Mouse (Mus musculus): ENCODE data around the gene Tapbp. TPM values are rescaled to one million over a fixed set of nuclear protein-coding genes. Genes with fewer than 3 reads are reported as not detected.
"Not testable (repeated sequence)": the region's sequence is repeated elsewhere in the genome, so short reads cannot be mapped to it uniquely, and the experiment has no call there.

Gene Tapbp
- polyA plus RNA-seq, 1 experiment, result 50.6 TPM

DNA sequence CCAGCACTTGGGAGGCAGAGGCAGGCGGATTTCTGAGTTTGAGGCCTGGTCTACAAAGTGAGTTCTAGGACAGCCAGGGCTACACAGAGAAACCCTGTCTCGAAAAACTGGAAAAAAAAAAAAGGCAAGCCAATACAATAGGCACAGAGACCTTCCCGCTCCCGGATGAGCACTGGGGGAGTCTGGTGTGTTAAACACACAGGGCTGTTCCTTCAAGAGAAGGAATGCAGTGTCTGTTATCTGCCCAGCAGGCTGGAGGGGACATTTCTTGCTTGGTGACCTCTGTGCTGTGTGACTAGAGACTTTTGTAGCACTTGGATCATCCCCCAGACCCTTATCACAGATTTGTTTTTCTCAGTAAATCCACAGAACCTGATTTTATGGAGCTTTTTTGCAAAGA is 14.0 kb upstream of the Tapbp start:
- TF ChIP-seq POLR2A (IDR thresholded peaks at IDR 0.05; ENCODE audit: insufficient read length, low read depth) (no peak), TCF3 (IDR thresholded peaks at IDR 0.05; ENCODE audit: insufficient read length, low read depth) (no peak), TCF12 (IDR thresholded peaks at IDR 0.05; ENCODE audit: insufficient read depth, poor library complexity, severe bottlenecking) (no peak), MYOG (IDR thresholded peaks at IDR 0.05; ENCODE audit: control insufficient read depth in 1 of 3, insufficient read depth in 1 of 3, insufficient read length in 2 of 3, low read depth in 2 of 3) (no peak), MYOD1 (IDR thresholded peaks at IDR 0.05; ENCODE audit: control insufficient read depth in 1 of 3, insufficient read length in 2 of 3, low read depth in 2 of 3) (no peak), REST (IDR thresholded peaks at IDR 0.05; ENCODE audit: insufficient read depth, insufficient read length) (no peak), MAX (IDR thresholded peaks at IDR 0.05; ENCODE audit: low read depth) (no peak), CEBPB (IDR thresholded peaks at IDR 0.05; ENCODE audit: insufficient read depth, poor library complexity, severe bottlenecking) (no peak)
- no peak overlapping the region for H3K4me3 ChIP-seq
- H3K79me2 ChIP-seq (ENCODE audit: control insufficient read depth, insufficient read depth), result no peaks in the 10 kb centered on the region
- H3K4me2 ChIP-seq (ENCODE audit: low read depth), result no peak overlapping the region
- no peaks in the 10 kb centered on the region for H3K36me3 ChIP-seq (ENCODE audit: control insufficient read depth, insufficient read depth)
- no peaks in the 10 kb centered on the region for H3K27me3 ChIP-seq (ENCODE audit: control insufficient read depth, insufficient read depth, insufficient read length)
- no peak overlapping the region for H3ac ChIP-seq (ENCODE audit: control insufficient read depth, insufficient read length)

DNA sequence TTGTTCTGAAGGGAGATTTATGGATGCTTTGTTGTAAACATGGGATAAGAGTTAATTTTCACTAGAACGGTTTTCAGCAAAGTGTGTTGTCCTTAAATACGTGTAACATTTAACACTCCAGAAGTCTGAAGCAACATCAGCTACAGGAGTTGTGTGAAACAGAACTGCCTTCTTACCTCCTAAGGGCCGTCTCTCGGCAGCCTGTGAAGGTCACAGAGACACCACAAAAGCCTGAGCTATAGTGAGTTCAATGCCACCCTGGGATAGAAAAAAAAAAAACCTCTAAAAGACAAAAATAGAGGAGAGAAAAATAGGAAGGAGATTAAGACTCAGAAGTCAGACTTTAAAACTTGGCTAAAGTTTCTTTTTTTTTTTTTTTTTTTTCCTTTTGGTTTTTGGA is 13.6 kb upstream of the Tapbp start:
- Histone ChIP-seq H3K27me3 (ENCODE audit: control insufficient read depth, insufficient read depth, insufficient read length) (no peaks in the 10 kb centered on the region), H3K36me3 (ENCODE audit: control insufficient read depth, insufficient read depth) (no peaks in the 10 kb centered on the region)
- no peak for TF ChIP-seq TCF3 (IDR thresholded peaks at IDR 0.05; ENCODE audit: insufficient read length, low read depth)
- TF ChIP-seq MAX (IDR thresholded peaks at IDR 0.05; ENCODE audit: low read depth), result no peak

DNA sequence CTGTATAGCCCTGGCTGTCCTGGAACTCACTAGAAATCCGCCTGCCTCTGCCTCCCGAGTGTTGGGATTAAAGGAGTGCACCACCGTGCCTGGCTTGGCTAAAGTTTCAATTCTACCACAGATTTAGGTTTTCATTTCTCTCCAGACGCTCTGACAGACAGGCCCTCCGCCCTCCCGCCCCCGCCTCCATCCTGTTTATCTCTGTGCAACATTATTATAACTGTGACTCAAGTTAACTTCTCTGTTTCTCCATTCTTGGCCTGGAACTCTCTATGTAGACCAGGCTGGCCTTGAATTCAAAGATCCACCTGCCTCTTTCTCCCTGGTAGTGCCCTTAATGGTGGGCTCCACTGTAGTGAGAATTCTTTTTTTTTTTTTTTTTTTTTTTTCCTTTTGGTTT is 13.2 kb upstream of the Tapbp start:
- H3K27me3 ChIP-seq (ENCODE audit: control insufficient read depth, insufficient read depth, insufficient read length), result no peaks in the 10 kb centered on the region
- H3K4me2 ChIP-seq (ENCODE audit: low read depth), result no peak overlapping the region
- H3K79me2 ChIP-seq (ENCODE audit: control insufficient read depth, insufficient read depth), result no peaks in the 10 kb centered on the region
- no peak overlapping the region for H3K4me3 ChIP-seq
- no peak overlapping the region for H3ac ChIP-seq (ENCODE audit: control insufficient read depth, insufficient read length)
- TF ChIP-seq CEBPB (IDR thresholded peaks at IDR 0.05; ENCODE audit: insufficient read depth, poor library complexity, severe bottlenecking), result no peak
- no peaks in the 10 kb centered on the region for H3K36me3 ChIP-seq (ENCODE audit: control insufficient read depth, insufficient read depth)

More for the DNA sequence above, 13.6 kb upstream of the Tapbp start:
- H3K4me2 ChIP-seq (ENCODE audit: low read depth), result no peak overlapping the region
- H3K79me2 ChIP-seq (ENCODE audit: control insufficient read depth, insufficient read depth), result no peaks in the 10 kb centered on the region
- H3K4me3 ChIP-seq, result no peak overlapping the region
- H3ac ChIP-seq (ENCODE audit: control insufficient read depth, insufficient read length), result no peak overlapping the region

DNA sequence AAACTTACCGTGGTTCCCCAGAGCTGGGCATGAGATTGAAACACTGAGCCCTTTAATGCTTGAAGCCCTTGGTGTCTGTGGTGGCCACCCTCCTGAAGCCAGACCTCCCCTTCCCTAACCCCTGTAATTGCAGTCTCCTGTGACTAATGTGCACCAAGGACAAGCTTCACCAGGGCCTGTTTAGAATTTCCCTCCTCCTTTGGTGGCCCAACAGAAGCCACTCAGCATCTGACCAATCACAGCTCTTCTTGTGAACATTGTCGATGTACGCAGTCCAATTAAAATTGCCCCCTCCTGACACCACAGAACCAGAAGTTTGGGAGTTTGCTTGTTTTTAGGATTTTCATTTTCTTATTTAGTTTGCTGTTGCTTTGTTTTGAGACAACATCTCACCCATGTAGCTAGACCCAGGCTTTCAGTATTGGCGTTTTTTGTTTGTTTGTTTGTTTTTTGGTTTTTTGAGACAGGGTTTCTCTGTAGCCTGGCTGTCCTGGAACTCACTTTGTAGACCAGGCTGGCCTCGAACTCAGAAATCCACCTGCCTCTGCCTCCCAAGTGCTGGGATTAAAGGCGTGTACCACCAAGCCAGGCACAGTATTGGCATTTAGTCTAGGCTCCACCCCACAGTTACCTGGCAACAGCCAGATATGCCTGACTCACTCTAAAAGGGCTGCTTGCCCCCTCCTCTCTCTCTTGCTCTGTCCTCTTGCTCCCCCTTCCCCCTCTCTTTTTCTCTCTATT is 11.6 kb upstream of the Tapbp start:
- not testable (repeated sequence) for H3K4me2 ChIP-seq (ENCODE audit: low read depth); H3K79me2 ChIP-seq (ENCODE audit: control insufficient read depth, insufficient read depth); H3K4me3 ChIP-seq; H3ac ChIP-seq (ENCODE audit: control insufficient read depth, insufficient read length); H3K36me3 ChIP-seq (ENCODE audit: control insufficient read depth, insufficient read depth); H3K27me3 ChIP-seq (ENCODE audit: control insufficient read depth, insufficient read depth, insufficient read length)

DNA sequence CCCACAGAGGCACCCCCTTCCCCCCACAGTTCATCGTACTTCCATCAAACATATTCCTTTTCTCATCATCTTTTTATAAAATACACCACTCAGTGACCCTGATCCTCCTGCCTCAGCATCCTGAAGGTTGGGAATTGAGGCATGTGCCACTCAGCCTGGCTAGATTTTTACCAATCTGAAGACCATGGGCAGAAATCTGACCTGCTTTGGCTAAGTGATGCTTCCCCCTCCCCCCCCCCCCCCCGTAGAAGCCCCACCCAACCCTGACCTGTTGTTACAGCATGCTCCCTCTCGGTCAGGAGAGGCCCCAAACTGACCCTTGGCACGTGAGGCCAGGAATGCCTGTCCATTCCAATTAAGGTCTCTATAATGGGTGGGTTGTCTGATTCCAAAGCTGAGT is 10.9 kb upstream of the Tapbp start, which contains the start of gene Platr17:
Platr17 (plus strand) TSS at position 301 of the 400 bp plus-strand sequence.
- not testable (repeated sequence) for H3K79me2 ChIP-seq (ENCODE audit: control insufficient read depth, insufficient read depth); H3K4me3 ChIP-seq; H3K27me3 ChIP-seq (ENCODE audit: control insufficient read depth, insufficient read depth, insufficient read length); H3K36me3 ChIP-seq (ENCODE audit: control insufficient read depth, insufficient read depth); H3K4me2 ChIP-seq (ENCODE audit: low read depth); H3ac ChIP-seq (ENCODE audit: control insufficient read depth, insufficient read length)

DNA sequence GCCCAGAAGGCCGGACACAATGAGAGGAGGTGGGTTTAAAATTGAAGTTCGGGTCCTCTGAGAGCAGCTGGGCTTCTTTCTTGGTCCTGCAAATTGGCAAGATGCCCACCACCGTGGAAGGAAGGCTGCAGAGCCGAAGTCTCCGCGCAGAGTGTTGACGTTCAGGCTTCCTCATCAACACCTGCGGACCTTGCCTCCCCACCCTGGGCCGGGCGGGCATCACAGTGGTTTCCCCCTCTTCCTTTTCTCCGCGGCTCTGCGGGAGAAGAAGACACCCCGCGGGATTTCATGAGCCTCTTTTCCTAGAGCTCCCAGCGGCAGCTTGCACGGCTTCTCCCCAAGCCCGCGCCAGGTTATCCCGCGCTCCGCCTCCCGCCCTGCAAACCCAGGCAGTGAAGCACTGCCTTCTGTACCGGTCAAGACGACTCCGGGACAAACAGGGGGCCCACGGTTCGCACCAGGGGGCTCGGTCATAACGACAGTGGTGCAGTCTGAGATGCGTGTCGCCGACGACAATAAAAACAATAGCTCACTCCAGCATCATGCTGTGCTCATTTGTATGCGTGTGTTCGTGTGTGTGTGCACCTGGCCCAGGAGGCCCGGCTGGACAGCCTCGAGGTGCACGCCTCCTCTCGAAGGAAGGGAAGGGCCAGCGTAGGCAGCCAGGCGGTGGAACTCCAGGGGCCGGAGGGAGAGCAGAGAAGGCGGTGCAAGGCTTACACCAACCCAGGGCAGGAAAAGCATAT is 7.2 kb upstream of the Tapbp start:
- peak overlapping the region; percentile 44 for H3ac ChIP-seq (ENCODE audit: control insufficient read depth, insufficient read length)
- H3K27me3 ChIP-seq (ENCODE audit: control insufficient read depth, insufficient read depth, insufficient read length), result no peaks in the 10 kb centered on the region
- peak overlapping the region; percentile 85 for H3K4me3 ChIP-seq

More for the DNA sequence above, 7.2 kb upstream of the Tapbp start:
- Histone ChIP-seq H3K79me2 (ENCODE audit: control insufficient read depth, insufficient read depth) (peaks cover 13% of the 10 kb centered on the region), H3K4me2 (ENCODE audit: low read depth) (peak overlapping the region; percentile 98), H3K36me3 (ENCODE audit: control insufficient read depth, insufficient read depth) (peaks cover 11% of the 10 kb centered on the region)
- TF ChIP-seq POLR2AphosphoS2 (IDR thresholded peaks at IDR 0.05; ENCODE audit: insufficient read length, low read depth), result no peak
- TF ChIP-seq TCF3 (IDR thresholded peaks at IDR 0.05; ENCODE audit: insufficient read length, low read depth), result no peak
- no peak for TF ChIP-seq CEBPB (IDR thresholded peaks at IDR 0.05; ENCODE audit: insufficient read depth, poor library complexity, severe bottlenecking)
- TF ChIP-seq POLR2A (IDR thresholded peaks at IDR 0.05; ENCODE audit: insufficient read length, low read depth), result no peak
- no peak for TF ChIP-seq MYOG (IDR thresholded peaks at IDR 0.05; ENCODE audit: control insufficient read depth in 1 of 3, insufficient read depth in 1 of 3, insufficient read length in 2 of 3, low read depth in 2 of 3)
- TF ChIP-seq MYOD1 (IDR thresholded peaks at IDR 0.05; ENCODE audit: control insufficient read depth in 1 of 3, insufficient read length in 2 of 3, low read depth in 2 of 3), result no peak
- no peak for TF ChIP-seq USF1 (IDR thresholded peaks at IDR 0.05; ENCODE audit: low read depth)
- no peak for TF ChIP-seq MAX (IDR thresholded peaks at IDR 0.05; ENCODE audit: low read depth)
- TF ChIP-seq SRF (IDR thresholded peaks at IDR 0.05; ENCODE audit: control insufficient read depth, insufficient read length, low read depth), result no peak
- no peak for TF ChIP-seq TCF12 (IDR thresholded peaks at IDR 0.05; ENCODE audit: insufficient read depth, poor library complexity, severe bottlenecking)
- TF ChIP-seq E2F4 (IDR thresholded peaks at IDR 0.05; ENCODE audit: insufficient read depth), result no peak
- TF ChIP-seq REST (IDR thresholded peaks at IDR 0.05; ENCODE audit: insufficient read depth, insufficient read length), result no peak
